Mouse (Mus musculus) lung, embryonic 14.5 days (tissue): ENCODE data around the gene Kcns1. TPM values are rescaled to one million over a fixed set of nuclear protein-coding genes. Genes with fewer than 3 reads are reported as not detected.
A peak's percentile ranks its signal among the peaks of the same experiment; 100 is the strongest.
"Not testable (repeated sequence)": the region's sequence is repeated elsewhere in the genome, so short reads cannot be mapped to it uniquely, and the experiment has no call there.

ENCODE experiments used
- ATAC-seq: fragments of 200-750 bp; cut with Nextera tagmentation; 2 replicates; pipeline ENCODE4 v1.8.0; 2017; ENCODE audit warnings: mild to moderate bottlenecking, moderate TSS enrichment, moderate library complexity; ENCODE audit not compliant: insufficient read depth
- DNase-seq: peaks from one replicate; pipeline ENCODE4 v3.0.0-alpha.2; 2015
- H3K27ac ChIP-seq: fragments of 300-500 bp; sonication (generic); 2 replicates; pipeline ENCODE4 v1.5.1; 2014; ENCODE audit warnings: low read depth, mild to moderate bottlenecking, moderate library complexity
- H3K27me3 ChIP-seq: fragments of 300-500 bp; sonication (generic); 2 replicates; pipeline ENCODE4 v1.6.1; 2014; ENCODE audit warnings: low read length, control low read depth; ENCODE audit not compliant: insufficient read depth
- H3K36me3 ChIP-seq: fragments of 300-500 bp; sonication (generic); 2 replicates; pipeline ENCODE4 v1.6.1; 2014; ENCODE audit warnings: control low read depth; ENCODE audit not compliant: insufficient read depth
- H3K4me1 ChIP-seq: fragments of 300-500 bp; sonication (generic); 2 replicates; pipeline ENCODE4 v1.6.1; 2014; ENCODE audit warnings: antibody characterized with exemption, control low read depth; ENCODE audit not compliant: insufficient read depth
- H3K4me2 ChIP-seq: fragments of 300-500 bp; sonication (generic); 2 replicates; pipeline ENCODE4 v1.6.1; 2014; ENCODE audit warnings: mild to moderate bottlenecking
- H3K4me3 ChIP-seq: fragments of 300-500 bp; sonication (generic); 2 replicates; pipeline ENCODE4 v1.5.1; 2014; ENCODE audit warnings: low read depth, low read length
- H3K9ac ChIP-seq: fragments of 300-500 bp; sonication (generic); 2 replicates; pipeline ENCODE4 v1.6.1; 2014
- H3K9me3 ChIP-seq: fragments of 300-500 bp; sonication (generic); 2 replicates; pipeline ENCODE4 v1.6.1; 2016; ENCODE audit warnings: low read depth, low read length, control low read depth
- CTCF ChIP-seq: IDR thresholded peaks from 2 replicates; pipeline ENCODE4 v1.5.1; 2016; ENCODE audit warnings: antibody characterized with exemption, low read depth
- WGBS: fragments of 180-500 bp; shearing (Covaris S2); extraction: QIAGEN DNeasy Blood & Tissue Kit; methylation state at CpG from one replicate; pipeline ENCODE4 v1.1.7; 2014; 5-methylcytosine and 5-hydroxymethylcytosine counted together
- polyA plus RNA-seq: library from polyadenylated mRNA; unstranded; fragments of >200 nt; fragmentation: Nextera tagmentation; extraction: Ambion mirVana; gene quantifications from 2 replicates; pipeline ENCODE4 v1.2.1, GENCODE M21; 2014

The Kcns1 gene
- polyA plus RNA-seq, result not detected in 2 replicates

- Histone ChIP-seq H3K4me3 (peak within 1 kb of the TSS; percentile 24), H3K4me2 (peak within 1 kb of the TSS; percentile 58), H3K4me1 (no peaks in the 10 kb centered on the region), H3K9me3 (no peaks in the 10 kb centered on the region), H3K27ac (no peak within 1 kb of the TSS), H3K27me3 (peaks cover 64% of the 10 kb centered on the region), H3K9ac (no peak within 1 kb of the TSS), H3K36me3 (no peaks in the 10 kb centered on the region)
- TF ChIP-seq CTCF, result no peak
- no peak for ATAC-seq
- WGBS, result under 1% methylated on average over 29 of the region's 29 CpGs
- no peak for DNase-seq
Observed at GRCm38 (mm10) chr2:164170902-164171301, at the start of gene Kcns1. TSS of gene Kcns1 (minus strand) at chr2:164171113.

DNA sequence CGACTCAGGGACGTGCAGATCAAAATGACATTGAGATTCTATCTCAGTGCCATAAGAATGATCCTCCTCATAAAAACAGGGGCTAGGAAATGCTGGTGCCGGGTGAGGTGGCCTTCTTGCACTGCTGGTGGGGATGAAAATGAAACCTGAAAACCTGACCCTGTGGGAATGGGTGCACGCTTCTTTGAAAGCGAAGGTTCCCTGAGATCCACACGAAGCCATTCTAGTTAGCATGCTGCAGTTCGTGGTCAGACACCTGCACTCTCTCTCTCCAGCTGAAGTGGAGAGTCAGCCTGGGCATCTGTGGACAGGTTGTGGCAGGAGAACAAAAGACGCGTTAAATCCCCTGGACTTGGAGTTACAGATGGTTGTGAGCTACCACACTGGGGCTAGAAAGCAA, 48.4 kb upstream of the Kcns1 start:
- no peaks in the 10 kb centered on the region for H3K9me3 ChIP-seq

GRCm38 (mm10) chr2:164212711-164213110, 41.8 kb upstream of the Kcns1 start:
- no peaks in the 10 kb centered on the region for H3K4me1 ChIP-seq
- ATAC-seq (no peak), DNase-seq (no peak)
- H3K27ac ChIP-seq, result no peak overlapping the region
- WGBS, result 78% methylated on average over 5 of the region's 5 CpGs
- no peaks in the 10 kb centered on the region for H3K9me3 ChIP-seq
- H3K27me3 ChIP-seq, result no peaks in the 10 kb centered on the region
- TF ChIP-seq CTCF, result no peak
- H3K36me3 ChIP-seq, result no peaks in the 10 kb centered on the region
- no peak overlapping the region for H3K4me3 ChIP-seq
- no peak overlapping the region for H3K4me2 ChIP-seq
- no peak overlapping the region for H3K9ac ChIP-seq

More for the DNA sequence above, 48.4 kb upstream of the Kcns1 start:
- H3K4me3 ChIP-seq, result no peak overlapping the region
- DNase-seq, result no peak
- 82% methylated on average over 9 of the region's 9 CpGs for WGBS
- no peaks in the 10 kb centered on the region for H3K36me3 ChIP-seq
- H3K4me1 ChIP-seq, result no peaks in the 10 kb centered on the region
- no peak overlapping the region for H3K9ac ChIP-seq
- TF ChIP-seq CTCF, result no peak
- H3K27ac ChIP-seq, result no peak overlapping the region
- ATAC-seq, result no peak
- no peak overlapping the region for H3K4me2 ChIP-seq
- no peaks in the 10 kb centered on the region for H3K27me3 ChIP-seq

DNA sequence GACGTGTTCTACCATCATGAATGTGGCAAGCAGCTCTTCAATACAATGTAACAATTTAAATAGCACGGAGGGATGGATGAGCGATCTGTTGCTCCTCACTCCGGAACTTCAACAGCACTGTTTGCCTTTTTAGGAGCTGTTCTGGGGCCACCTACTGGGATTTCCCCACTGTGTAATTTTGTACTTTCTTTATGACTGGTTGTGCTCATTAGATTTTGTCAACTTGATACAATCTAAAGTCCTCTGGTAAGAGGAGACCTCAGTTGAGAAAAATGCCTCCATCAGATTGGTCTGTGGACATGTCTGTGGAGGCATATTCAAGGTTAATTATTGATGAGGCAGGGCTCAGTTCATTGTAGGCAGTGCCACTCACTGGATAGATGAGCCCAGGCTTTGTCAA, 40.0 kb upstream of the Kcns1 start:
- H3K9ac ChIP-seq, result no peak overlapping the region
- no peak overlapping the region for H3K4me2 ChIP-seq
- H3K36me3 ChIP-seq, result no peaks in the 10 kb centered on the region
- no peaks in the 10 kb centered on the region for H3K4me1 ChIP-seq
- WGBS, result 83% methylated on average over 4 of the region's 4 CpGs
- no peak overlapping the region for H3K27ac ChIP-seq
- DNase-seq (no peak), ATAC-seq (no peak)
- no peaks in the 10 kb centered on the region for H3K9me3 ChIP-seq
- H3K4me3 ChIP-seq, result no peak overlapping the region
- H3K27me3 ChIP-seq, result no peaks in the 10 kb centered on the region
- no peak for TF ChIP-seq CTCF

- Histone ChIP-seq H3K27ac (no peak overlapping the region), H3K27me3 (no peaks in the 10 kb centered on the region), H3K4me2 (no peak overlapping the region), H3K36me3 (no peaks in the 10 kb centered on the region), H3K4me3 (no peak overlapping the region), H3K9me3 (no peaks in the 10 kb centered on the region), H3K9ac (no peak overlapping the region), H3K4me1 (no peaks in the 10 kb centered on the region)
- 55% methylated on average over 4 of the region's 4 CpGs for WGBS
- DNase-seq (no peak), ATAC-seq (no peak)
- no peak for TF ChIP-seq CTCF
Observed at GRCm38 (mm10) chr2:164206676-164207075, 35.8 kb upstream of the Kcns1 start.

- H3K4me2 ChIP-seq, H3K9ac ChIP-seq, H3K36me3 ChIP-seq, H3K9me3 ChIP-seq, DNase-seq, H3K27ac ChIP-seq, H3K4me3 ChIP-seq, H3K27me3 ChIP-seq, H3K4me1 ChIP-seq, ATAC-seq: not testable (repeated sequence)
- WGBS, result 84% methylated on average over 10 of the region's 10 CpGs
Observed at GRCm38 (mm10) chr2:164206011-164206410, 35.1 kb upstream of the Kcns1 start.

DNA sequence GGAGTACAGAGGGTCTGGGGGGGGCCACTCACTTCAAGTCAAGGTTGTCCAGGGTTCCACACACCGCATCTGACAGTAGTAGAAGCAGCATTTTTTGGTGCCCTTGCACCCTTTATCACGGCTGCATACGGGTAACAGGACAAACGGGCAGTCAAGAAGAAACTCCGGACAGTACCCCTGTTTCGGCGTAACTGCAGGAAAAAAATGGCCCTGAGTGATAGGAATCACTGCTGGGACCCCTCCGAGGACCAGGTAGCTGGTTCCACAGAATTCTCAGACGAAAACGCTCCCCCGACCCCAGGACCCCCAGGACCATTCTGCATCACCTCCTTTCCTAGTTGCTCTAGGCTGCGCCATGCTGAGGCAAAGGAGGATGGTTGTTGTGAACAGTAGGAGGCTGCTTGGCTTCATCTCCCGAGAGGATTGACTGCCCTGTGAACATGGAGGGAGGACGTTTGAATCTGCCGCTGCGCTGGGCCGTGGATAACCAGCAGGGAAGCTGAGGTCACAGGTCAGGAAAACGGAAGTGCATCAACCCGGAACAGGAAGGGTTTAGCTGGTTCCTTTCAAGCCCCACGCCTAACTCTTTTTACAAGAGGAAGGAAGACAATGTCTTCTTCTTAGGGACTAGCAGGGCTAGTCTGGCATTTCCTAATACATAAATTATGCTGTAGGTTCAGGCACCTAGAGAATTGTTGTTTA, 28.9 kb upstream of the Kcns1 start, which contains the start of gene Wfdc15a:
Wfdc15a (minus strand) TSS at position 505 of the 702 bp plus-strand sequence.
- Histone ChIP-seq H3K27me3 (no peaks in the 10 kb centered on the region), H3K27ac (no peak within 1 kb of the TSS), H3K9ac (no peak within 1 kb of the TSS), H3K4me2 (no peak within 1 kb of the TSS), H3K36me3 (no peaks in the 10 kb centered on the region), H3K9me3 (no peaks in the 10 kb centered on the region), H3K4me1 (no peaks in the 10 kb centered on the region), H3K4me3 (no peak within 1 kb of the TSS)
- 78% methylated on average over 20 of the region's 20 CpGs for WGBS
- DNase-seq (no peak), ATAC-seq (no peak)
- no peak for TF ChIP-seq CTCF
